Mouse (Mus musculus) cerebellum, adult 9-10 months (tissue): ENCODE data around the gene Pigh.

ENCODE experiments used
- DNase-seq: peaks from one replicate; pipeline ENCODE4 v3.0.0; 2022

Gene Pigh

GRCm38 (mm10) chr12:79066431-79066830 is 23.0 kb downstream of the Pigh start:
- DNase-seq: no peak

GRCm38 (mm10) chr12:79064451-79064850 is 25.0 kb downstream of the Pigh start:
- no peak for DNase-seq

GRCm38 (mm10) chr12:79060766-79061652 is 28.4 kb downstream of the Pigh start:
- no peak for DNase-seq

GRCm38 (mm10) chr12:79060134-79060533 is 29.3 kb downstream of the Pigh start:
- DNase-seq: no peak

- DNase-seq: no peak
Observed at GRCm38 (mm10) chr12:79059573-79059972, 29.9 kb downstream of the Pigh start.

- DNase-seq: no peak
Observed at GRCm38 (mm10) chr12:79055276-79055675, 34.2 kb downstream of the Pigh start.

- DNase-seq: no peak
Observed at GRCm38 (mm10) chr12:79052073-79052472, 37.4 kb downstream of the Pigh start.

- DNase-seq: no peak
Observed at GRCm38 (mm10) chr12:79050545-79051212, 38.8 kb downstream of the Pigh start.

GRCm38 (mm10) chr12:79049807-79050206 is 39.6 kb downstream of the Pigh start:
- no peak for DNase-seq

- no peak for DNase-seq
Observed at GRCm38 (mm10) chr12:79048898-79049297, 40.6 kb downstream of the Pigh start.

- no peak for DNase-seq
Observed at GRCm38 (mm10) chr12:79047203-79047602, 42.2 kb downstream of the Pigh start.

GRCm38 (mm10) chr12:79046171-79046570 is 43.3 kb downstream of the Pigh start:
- DNase-seq: no peak

GRCm38 (mm10) chr12:79044668-79045067 is 44.8 kb downstream of the Pigh start:
- no peak for DNase-seq

GRCm38 (mm10) chr12:79041436-79041835 is 48.0 kb downstream of the Pigh start:
- DNase-seq: no peak

- no peak for DNase-seq
Observed at GRCm38 (mm10) chr12:79040201-79040827, 49.1 kb downstream of the Pigh start.

- no peak for DNase-seq
Observed at GRCm38 (mm10) chr12:79039708-79040107, 49.7 kb downstream of the Pigh start.

- DNase-seq: no peak
Observed at GRCm38 (mm10) chr12:79035349-79035748, 54.1 kb downstream of the Pigh start.

GRCm38 (mm10) chr12:79034331-79034730 is 55.1 kb downstream of the Pigh start:
- no peak for DNase-seq
